Comparison of ENCODE assay signal across 18 mouse cellular contexts in genomic region chr13:8056122-8056818, GRCm38 (mm10).
DNase-seq lines count a peak whose midpoint lies in the region; ATAC-seq and TF ChIP-seq lines count a peak whose summit lies in the region.
"Had no signal": no experiment of that assay in that cellular context is flagged by ENCODE, and none has a peak within 500 bp of the region (broad histone marks: within the 10 kb centered on the region; RNA-seq: fewer than 3 reads in every experiment).

No protein-coding gene starts in this region.

- no peak overlapping the region for H3K4me2 ChIP-seq in forebrain, postnatal 0 days (ENCODE audit: low read depth)
- no peak overlapping the region for H3K4me2 ChIP-seq in forebrain, embryonic 11.5 days (ENCODE audit: low read depth, low read length, severe bottlenecking)
- H3K4me2 ChIP-seq in kidney, embryonic 14.5 days (replicated peaks; ENCODE audit: low read depth, low read length): no peak overlapping the region
- H3K4me2 ChIP-seq: kidney, embryonic 15.5 days; liver, embryonic 13.5 days; stomach, embryonic 15.5 days had no signal

- TF ChIP-seq POLR2A in kidney, adult 2 months (IDR thresholded peaks at IDR 0.05; ENCODE audit: low read depth, low read length): no peak

- no peaks in the 10 kb centered on the region for H3K4me1 ChIP-seq in forebrain, postnatal 0 days (ENCODE audit: insufficient read depth)
- no peaks in the 10 kb centered on the region for H3K4me1 ChIP-seq in forebrain, embryonic 11.5 days (replicated peaks; ENCODE audit: control insufficient read depth, insufficient read depth, low read length)
- H3K4me1 ChIP-seq in kidney, embryonic 14.5 days (ENCODE audit: control insufficient read depth, insufficient read depth, low read length): no peaks in the 10 kb centered on the region
- no peaks in the 10 kb centered on the region for H3K4me1 ChIP-seq in kidney, adult 2 months (ENCODE audit: control insufficient read depth, insufficient read depth, low read length)
- H3K4me1 ChIP-seq: kidney, embryonic 15.5 days; liver, embryonic 13.5 days; stomach, embryonic 15.5 days had no signal

- no peaks in the 10 kb centered on the region for H3K27me3 ChIP-seq in forebrain, postnatal 0 days (ENCODE audit: insufficient read depth, low read length)
- no peaks in the 10 kb centered on the region for H3K27me3 ChIP-seq in forebrain, embryonic 11.5 days (ENCODE audit: control insufficient read depth, insufficient read depth, low read length)
- H3K27me3 ChIP-seq in kidney, embryonic 14.5 days (ENCODE audit: control insufficient read depth, insufficient read depth, low read length): no peaks in the 10 kb centered on the region
- H3K27me3 ChIP-seq in kidney, adult 2 months (replicated peaks; ENCODE audit: control insufficient read depth, insufficient read depth, low read length): no peaks in the 10 kb centered on the region
- H3K27me3 ChIP-seq: kidney, embryonic 15.5 days; liver, embryonic 13.5 days; stomach, embryonic 15.5 days had no signal

- H3K9ac ChIP-seq in forebrain, postnatal 0 days: no peak overlapping the region
- no peak overlapping the region for H3K9ac ChIP-seq in forebrain, embryonic 11.5 days (ENCODE audit: low read length)
- H3K9ac ChIP-seq in kidney, embryonic 14.5 days (ENCODE audit: low read depth, low read length): no peak overlapping the region
- H3K9ac ChIP-seq: kidney, embryonic 15.5 days; liver, embryonic 13.5 days; stomach, embryonic 15.5 days had no signal

- DNase-seq in forebrain, postnatal 0 days: peak; percentile 28
- DNase-seq in forebrain, embryonic 11.5 days (ENCODE audit: low spot score): no peak
- DNase-seq in right cerebral cortex, adult 18-20 months: peak; percentile 17
- DNase-seq in right cerebral cortex, postnatal 4 days: no peak
- DNase-seq in left cerebral cortex, adult 9 months (ENCODE audit: low spot score in 2 of 2): peak; percentile 13 to 37
- no peak for DNase-seq in cerebellum, postnatal 10 days
- DNase-seq in kidney, adult 2 months: no peak
- DNase-seq: adrenal gland, adult 8-10 months; gastrocnemius, adult 2 months; heart, postnatal 14 days; liver, embryonic 13.5 days; thymus, postnatal 36 days had no signal

- no peak for TF ChIP-seq CTCF in forebrain, postnatal 0 days (IDR thresholded peaks at IDR 0.05; ENCODE audit: low read depth)
- TF ChIP-seq CTCF in kidney, adult 2 months (conservative IDR thresholded peaks at IDR 0.05; ENCODE audit: insufficient read depth, insufficient read length, low read depth, low read length): no peak

- no peaks in the 10 kb centered on the region for H3K36me3 ChIP-seq in forebrain, postnatal 0 days (ENCODE audit: insufficient read depth)
- H3K36me3 ChIP-seq in forebrain, embryonic 11.5 days (ENCODE audit: control insufficient read depth, insufficient read depth, low read length): no peaks in the 10 kb centered on the region
- H3K36me3 ChIP-seq in kidney, embryonic 14.5 days (ENCODE audit: control insufficient read depth, insufficient read depth, low read length): no peaks in the 10 kb centered on the region
- H3K36me3 ChIP-seq in kidney, adult 2 months (ENCODE audit: control insufficient read depth, insufficient read depth, low read length): no peaks in the 10 kb centered on the region
- H3K36me3 ChIP-seq: kidney, embryonic 15.5 days; liver, embryonic 13.5 days; stomach, embryonic 15.5 days had no signal

- peak; percentile 77 for ATAC-seq in forebrain, postnatal 0 days
- ATAC-seq in forebrain, embryonic 11.5 days (replicated peaks; ENCODE audit: low FRiP score): no peak
- ATAC-seq in kidney, embryonic 14.5 days (ENCODE audit: low FRiP score, low TSS enrichment): no peak
- ATAC-seq: hindbrain, embryonic 16.5 days; lung, postnatal 0 days had no signal

- H3K9me3 ChIP-seq in forebrain, postnatal 0 days (ENCODE audit: low read length): no peaks in the 10 kb centered on the region
- H3K9me3 ChIP-seq in forebrain, embryonic 11.5 days (ENCODE audit: control insufficient read depth, low read length): no peaks in the 10 kb centered on the region
- H3K9me3 ChIP-seq in kidney, embryonic 14.5 days (ENCODE audit: control insufficient read depth, low read length): no peaks in the 10 kb centered on the region
- H3K9me3 ChIP-seq: kidney, embryonic 15.5 days; liver, embryonic 13.5 days; stomach, embryonic 15.5 days had no signal

- 35% methylated on average over 4 of the region's 4 CpGs for WGBS in forebrain, postnatal 0 days
- WGBS in forebrain, embryonic 11.5 days: 86% methylated on average over 4 of the region's 4 CpGs
- 87% methylated on average over 4 of the region's 4 CpGs for WGBS in kidney, embryonic 14.5 days
- 84% methylated on average over 4 of the region's 4 CpGs for WGBS in kidney, adult 2 months

- no peak overlapping the region for H3K4me3 ChIP-seq in forebrain, postnatal 0 days (ENCODE audit: low read depth, low read length)
- H3K4me3 ChIP-seq in forebrain, embryonic 11.5 days (ENCODE audit: low read depth, low read length): no peak overlapping the region
- no peak overlapping the region for H3K4me3 ChIP-seq in kidney, embryonic 14.5 days (ENCODE audit: low read length)
- H3K4me3 ChIP-seq in kidney, adult 2 months (ENCODE audit: insufficient read depth, low read depth, low read length): no peak overlapping the region
- H3K4me3 ChIP-seq: gastrocnemius, adult 2 months; kidney, embryonic 15.5 days; liver, embryonic 13.5 days; myocyte; stomach, embryonic 15.5 days had no signal

- H3K27ac ChIP-seq in forebrain, postnatal 0 days (ENCODE audit: low read depth, low read length): no peak overlapping the region
- H3K27ac ChIP-seq in forebrain, embryonic 11.5 days (ENCODE audit: low read depth, low read length): no peak overlapping the region
- H3K27ac ChIP-seq in kidney, embryonic 14.5 days (ENCODE audit: low read depth, low read length): no peak overlapping the region
- no peak overlapping the region for H3K27ac ChIP-seq in kidney, adult 2 months (ENCODE audit: insufficient read depth, low read depth, low read length)
- H3K27ac ChIP-seq: gastrocnemius, adult 2 months; kidney, embryonic 15.5 days; liver, embryonic 13.5 days; stomach, embryonic 15.5 days had no signal

Comparison
In these comparisons a context has a peak if more than half of its experiments do, and no peak if none do; other contexts are left out.
1. DNase-seq: peak in forebrain, postnatal 0 days (single experiment), right cerebral cortex, adult 18-20 months (single experiment) and left cerebral cortex, adult 9 months (2 of 2); none in forebrain, embryonic 11.5 days (single experiment), right cerebral cortex, postnatal 4 days (single experiment), cerebellum, postnatal 10 days (0 of 2) and kidney, adult 2 months (single experiment).